Mouse (Mus musculus): ENCODE data around the gene Ift140. TPM values are rescaled to one million over a fixed set of nuclear protein-coding genes. Genes with fewer than 3 reads are reported as not detected.
A peak's percentile ranks its signal among the peaks of the same experiment; 100 is the strongest.

The Ift140 gene
- 2.9 and 3.6 TPM in 2 replicates for polyA plus RNA-seq (2015; fragmentation: Nextera tagmentation; extraction: Ambion mirVana)

GRCm38 (mm10) chr17:25015655-25016291 lies at the start of gene Ift140, which contains the start of gene Cramp1l:
Ift140 (plus strand) TSS chr17:25016085.
Cramp1l (minus strand) TSS chr17:25015788.
- H3K4me1 ChIP-seq (replicated peaks; ENCODE audit: control insufficient read depth, insufficient read depth, low read length) = 0 out of 2 replicates have a peak, but pooled peaks cover 2% of the 10 kb centered on the region

GRCm38 (mm10) chr17:24987221-24987620 lies 28.7 kb upstream of the Ift140 start:
- no peak overlapping the region for H3K9ac ChIP-seq (ENCODE audit: low read depth, low read length)
- no peaks in the 10 kb centered on the region for H3K4me1 ChIP-seq (replicated peaks; ENCODE audit: control insufficient read depth, insufficient read depth, low read length)
- TF ChIP-seq CTCF (IDR thresholded peaks at IDR 0.05; ENCODE audit: low read depth) = no peak
- no peak overlapping the region for H3K27ac ChIP-seq (ENCODE audit: low read depth, low read length)
- no peaks in the 10 kb centered on the region for H3K9me3 ChIP-seq (ENCODE audit: control insufficient read depth)
- no peak overlapping the region for H3K4me2 ChIP-seq (replicated peaks; ENCODE audit: low read depth)
- no peaks in the 10 kb centered on the region for H3K27me3 ChIP-seq (replicated peaks; ENCODE audit: control insufficient read depth, insufficient read depth, low read length)
- whole genome bisulfite sequencing = 100% methylated on average over 6 of the region's 6 CpGs
- no peak overlapping the region for H3K4me3 ChIP-seq (ENCODE audit: low read depth, low read length)
- H3K36me3 ChIP-seq (ENCODE audit: control insufficient read depth, insufficient read depth) = peaks cover 91% of the 10 kb centered on the region
- ATAC-seq = no peak

More at GRCm38 (mm10) chr17:25015655-25016291, at the start of gene Ift140, which contains the start of gene Cramp1l:
- H3K4me2 ChIP-seq (replicated peaks; ENCODE audit: low read depth) = peak within 1 kb of the TSS; percentile 98
- no peaks in the 10 kb centered on the region for H3K9me3 ChIP-seq (ENCODE audit: control insufficient read depth)
- peak; percentile 97 for ATAC-seq
- H3K36me3 ChIP-seq (ENCODE audit: control insufficient read depth, insufficient read depth) = peaks cover 9% of the 10 kb centered on the region; the same call in 1 of the 2 replicates
- TF ChIP-seq CTCF (IDR thresholded peaks at IDR 0.05; ENCODE audit: low read depth) = no peak
- no peaks in the 10 kb centered on the region for H3K27me3 ChIP-seq (replicated peaks; ENCODE audit: control insufficient read depth, insufficient read depth, low read length)
- H3K27ac ChIP-seq (ENCODE audit: low read depth, low read length) = peak within 1 kb of the TSS; percentile 95
- WGBS = under 1% methylated on average over 62 of the region's 62 CpGs
- peak within 1 kb of the TSS; percentile 91 for H3K9ac ChIP-seq (ENCODE audit: low read depth, low read length)
- H3K4me3 ChIP-seq (ENCODE audit: low read depth, low read length) = peak within 1 kb of the TSS; percentile 99

- H3K4me3 ChIP-seq (ENCODE audit: low read depth, low read length) = no peak overlapping the region
- H3K4me1 ChIP-seq (replicated peaks; ENCODE audit: control insufficient read depth, insufficient read depth, low read length) = no peaks in the 10 kb centered on the region
- no peak for TF ChIP-seq CTCF (IDR thresholded peaks at IDR 0.05; ENCODE audit: low read depth)
- no peak overlapping the region for H3K9ac ChIP-seq (ENCODE audit: low read depth, low read length)
- H3K36me3 ChIP-seq (ENCODE audit: control insufficient read depth, insufficient read depth) = peaks cover 85% of the 10 kb centered on the region
- H3K9me3 ChIP-seq (ENCODE audit: control insufficient read depth) = no peaks in the 10 kb centered on the region
- no peak for ATAC-seq
- WGBS = 88% methylated on average over 6 of the region's 6 CpGs
- no peaks in the 10 kb centered on the region for H3K27me3 ChIP-seq (replicated peaks; ENCODE audit: control insufficient read depth, insufficient read depth, low read length)
- no peak overlapping the region for H3K4me2 ChIP-seq (replicated peaks; ENCODE audit: low read depth)
- no peak overlapping the region for H3K27ac ChIP-seq (ENCODE audit: low read depth, low read length)
Measured at GRCm38 (mm10) chr17:24994721-24995120, 21.2 kb upstream of the Ift140 start.

- no peak overlapping the region for H3K4me3 ChIP-seq (ENCODE audit: low read depth, low read length)
- no peak for ATAC-seq
- H3K36me3 ChIP-seq (ENCODE audit: control insufficient read depth, insufficient read depth) = peaks cover 42% of the 10 kb centered on the region
- no peaks in the 10 kb centered on the region for H3K9me3 ChIP-seq (ENCODE audit: control insufficient read depth)
- no peak overlapping the region for H3K4me2 ChIP-seq (replicated peaks; ENCODE audit: low read depth)
- peak; percentile 35; the same call in 1 of the 2 replicates for TF ChIP-seq CTCF (IDR thresholded peaks at IDR 0.05; ENCODE audit: low read depth)
- H3K27me3 ChIP-seq (replicated peaks; ENCODE audit: control insufficient read depth, insufficient read depth, low read length) = no peaks in the 10 kb centered on the region
- 93% methylated on average over 3 of the region's 3 CpGs for WGBS
- H3K4me1 ChIP-seq (replicated peaks; ENCODE audit: control insufficient read depth, insufficient read depth, low read length) = no peaks in the 10 kb centered on the region
- no peak overlapping the region for H3K9ac ChIP-seq (ENCODE audit: low read depth, low read length)
- H3K27ac ChIP-seq (ENCODE audit: low read depth, low read length) = no peak overlapping the region
Measured at GRCm38 (mm10) chr17:25005102-25005501, 10.8 kb upstream of the Ift140 start.

- no peak overlapping the region for H3K4me2 ChIP-seq (replicated peaks; ENCODE audit: low read depth)
- H3K4me3 ChIP-seq (ENCODE audit: low read depth, low read length) = no peak overlapping the region
- no peaks in the 10 kb centered on the region for H3K27me3 ChIP-seq (replicated peaks; ENCODE audit: control insufficient read depth, insufficient read depth, low read length)
- no peak overlapping the region for H3K9ac ChIP-seq (ENCODE audit: low read depth, low read length)
- peak; percentile 66; the same call in 1 of the 2 replicates for ATAC-seq
- H3K36me3 ChIP-seq (ENCODE audit: control insufficient read depth, insufficient read depth) = peaks cover 41% of the 10 kb centered on the region
- 0 out of 2 replicates have a peak overlapping the region, but pooled peaks have one; percentile 35 for H3K27ac ChIP-seq (ENCODE audit: low read depth, low read length)
- TF ChIP-seq CTCF (IDR thresholded peaks at IDR 0.05; ENCODE audit: low read depth) = no peak
- H3K9me3 ChIP-seq (ENCODE audit: control insufficient read depth) = no peaks in the 10 kb centered on the region
- H3K4me1 ChIP-seq (replicated peaks; ENCODE audit: control insufficient read depth, insufficient read depth, low read length) = no peaks in the 10 kb centered on the region
Measured at GRCm38 (mm10) chr17:25007480-25007879, 8.4 kb upstream of the Ift140 start.

GRCm38 (mm10) chr17:25013606-25014501 lies 2.0 kb upstream of the Ift140 start:
- TF ChIP-seq CTCF (IDR thresholded peaks at IDR 0.05; ENCODE audit: low read depth) = no peak
- Histone ChIP-seq H3K9ac (ENCODE audit: low read depth, low read length) (peak overlapping the region; percentile 91), H3K4me1 (replicated peaks; ENCODE audit: control insufficient read depth, insufficient read depth, low read length) (0 out of 2 replicates have a peak, but pooled peaks cover 2% of the 10 kb centered on the region), H3K27ac (ENCODE audit: low read depth, low read length) (peak overlapping the region; percentile 81), H3K36me3 (ENCODE audit: control insufficient read depth, insufficient read depth) (peaks cover 24% of the 10 kb centered on the region), H3K4me3 (ENCODE audit: low read depth, low read length) (peak overlapping the region; percentile 99), H3K9me3 (ENCODE audit: control insufficient read depth) (no peaks in the 10 kb centered on the region), H3K4me2 (replicated peaks; ENCODE audit: low read depth) (peak overlapping the region; percentile 98), H3K27me3 (replicated peaks; ENCODE audit: control insufficient read depth, insufficient read depth, low read length) (no peaks in the 10 kb centered on the region)
- WGBS = under 1% methylated on average over 78 of the region's 81 CpGs
- ATAC-seq = no peak

Measured in intestine, postnatal 0 days (tissue).